Mouse (Mus musculus) ES-Bruce4 (cell line): Measurements from ENCODE around the gene Adgrl2.

Experiments used
- CTCF ChIP-seq: IDR thresholded peaks from one replicate; pipeline ENCODE4 v1.8.1; 2011; ENCODE audit warnings: low read depth, low read length
- EP300 ChIP-seq: IDR thresholded peaks from 2 replicates; pipeline ENCODE4 v1.6.1; 2011; ENCODE audit warnings: low read depth, low read length; ENCODE audit not compliant: insufficient read depth
- POLR2A ChIP-seq: IDR thresholded peaks from one replicate; pipeline ENCODE4 v1.8.1; 2011; ENCODE audit warnings: low read length; ENCODE audit not compliant: insufficient read depth

DNA sequence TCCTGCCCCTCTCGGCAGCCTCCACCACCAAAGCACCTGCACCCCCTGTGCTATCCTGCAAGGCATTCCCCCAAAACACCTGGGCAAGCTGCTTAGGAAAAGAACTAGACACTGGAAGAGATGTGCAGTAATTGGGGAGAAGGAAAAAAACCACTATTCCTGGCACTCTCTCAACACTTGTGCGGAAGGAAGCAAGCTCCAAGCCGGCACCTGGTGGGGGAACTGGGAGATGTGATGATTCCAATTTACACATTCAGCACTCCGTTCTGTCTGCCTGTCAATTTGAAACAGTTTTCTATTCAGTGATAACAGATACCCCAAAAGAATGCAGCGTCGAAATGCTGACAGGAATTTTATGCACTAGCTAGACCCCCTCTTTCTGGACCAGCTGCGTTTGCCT, 50.9 kb downstream of the Adgrl2 start:
- TF ChIP-seq CTCF (no peak), POLR2A (no peak), EP300 (no peak)
